Mouse (Mus musculus) heart, postnatal 0 days (tissue): ENCODE results near the gene Lpp. TPM values are rescaled to one million over a fixed set of nuclear protein-coding genes. Genes with fewer than 3 reads are reported as not detected.

ENCODE experiments used
- ATAC-seq: fragments of 200-750 bp; cut with Nextera tagmentation; 2 replicates; pipeline ENCODE4 v1.8.0; 2017; ENCODE audit warnings: low read depth, moderate number of reproducible peaks, moderate library complexity; ENCODE audit not compliant: insufficient read depth
- DNase-seq: peaks from one replicate; pipeline ENCODE4 v3.0.0-alpha.2; 2016; ENCODE audit warnings: low spot score
- H3K27ac ChIP-seq: fragments of 300-500 bp; sonication (generic); 2 replicates; pipeline ENCODE4 v1.5.1; 2014; ENCODE audit warnings: low read depth, mild to moderate bottlenecking
- H3K27me3 ChIP-seq: fragments of 300-500 bp; sonication (generic); 2 replicates; pipeline ENCODE4 v1.6.1; 2014; ENCODE audit warnings: low read length, mixed read lengths; ENCODE audit not compliant: control insufficient read depth, insufficient read depth
- H3K36me3 ChIP-seq: fragments of 300-500 bp; sonication (generic); replicated peaks from 2 replicates; pipeline ENCODE4 v1.6.1; 2014; ENCODE audit warnings: low read length, mixed read lengths; ENCODE audit not compliant: control insufficient read depth, insufficient read depth
- H3K4me1 ChIP-seq: fragments of 300-500 bp; sonication (generic); 2 replicates; pipeline ENCODE4 v1.6.1; 2014; ENCODE audit warnings: antibody characterized with exemption; ENCODE audit not compliant: control insufficient read depth, insufficient read depth
- H3K4me2 ChIP-seq: fragments of 300-500 bp; sonication (generic); 2 replicates; pipeline ENCODE4 v1.6.1; 2014; ENCODE audit warnings: low read depth, mild to moderate bottlenecking, low read length, moderate library complexity
- H3K4me3 ChIP-seq: fragments of 300-500 bp; sonication (generic); 2 replicates; pipeline ENCODE4 v1.5.1; 2014; ENCODE audit warnings: low read depth, low read length
- H3K9ac ChIP-seq: fragments of 300-500 bp; sonication (generic); replicated peaks from 2 replicates; pipeline ENCODE4 v1.6.1; 2014; ENCODE audit warnings: low read depth, low read length, mixed read lengths
- H3K9me3 ChIP-seq: fragments of 300-500 bp; sonication (generic); replicated peaks from 2 replicates; pipeline ENCODE4 v1.6.1; 2016; ENCODE audit warnings: low read length; ENCODE audit not compliant: control insufficient read depth
- CTCF ChIP-seq: IDR thresholded peaks from 2 replicates; pipeline ENCODE4 v1.5.1; 2016; ENCODE audit warnings: antibody characterized with exemption, control low read depth, low read depth
- EP300 ChIP-seq: IDR thresholded peaks from 2 replicates; pipeline ENCODE4 v1.6.1; 2016; ENCODE audit warnings: antibody characterized with exemption, low read depth
- WGBS: fragments of 180-500 bp; shearing (Covaris S2); extraction: QIAGEN DNeasy Blood & Tissue Kit; methylation state at CpG from one replicate; pipeline ENCODE4 v1.1.7; 2014; 5-methylcytosine and 5-hydroxymethylcytosine counted together
- polyA plus RNA-seq: library from polyadenylated mRNA; unstranded; fragments of >200 nt; fragmentation: Nextera tagmentation; extraction: Ambion mirVana; gene quantifications from 2 replicates; pipeline ENCODE4 v1.2.1, GENCODE M21; 2015
- total RNA-seq: library from RNA; depleted of rRNA; stranded (reverse); fragments of >200 nt; gene quantifications from 2 replicates; pipeline ENCODE4 v1.2.3, GENCODE M21; 2014; ENCODE audit warnings: low replicate concordance

Gene Lpp
- total and polyA plus RNA-seq, 2 experiments from 2014 or later, result 32.1 to 77.4 TPM

DNA sequence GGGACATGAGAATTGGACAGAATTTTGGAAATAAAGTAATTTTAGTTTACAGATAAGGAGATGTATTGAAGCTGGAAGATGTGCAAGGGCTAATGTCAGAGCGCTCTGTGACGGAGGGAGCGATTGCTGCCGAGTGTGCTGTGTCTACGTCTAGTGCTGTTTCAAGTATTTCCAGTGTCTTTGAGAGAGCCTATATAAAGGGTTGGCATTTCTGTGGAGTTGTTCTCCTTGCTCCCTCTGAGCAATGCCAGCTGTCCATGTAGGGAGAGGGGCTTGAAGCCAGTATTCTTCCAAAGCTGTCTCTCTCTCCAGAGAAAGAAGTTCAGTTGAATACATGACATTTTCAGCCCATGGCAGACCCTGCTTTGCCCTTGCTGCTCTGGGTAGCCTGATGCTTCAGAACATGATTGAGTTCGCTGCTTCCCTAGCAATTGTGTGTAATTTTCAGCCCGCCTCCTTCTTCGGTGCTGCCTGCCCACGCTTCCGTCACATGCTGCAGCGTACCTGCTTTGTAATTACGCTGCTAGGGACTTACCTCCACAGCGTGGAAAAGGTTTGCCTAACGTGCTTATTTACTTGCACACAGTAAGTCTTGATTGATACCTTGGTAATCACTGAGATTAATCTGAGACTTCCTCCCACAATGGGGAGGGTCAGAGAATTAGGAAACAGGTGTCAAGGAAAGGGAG is 207.1 kb downstream of the Lpp start:
- DNase-seq, result no peak

DNA sequence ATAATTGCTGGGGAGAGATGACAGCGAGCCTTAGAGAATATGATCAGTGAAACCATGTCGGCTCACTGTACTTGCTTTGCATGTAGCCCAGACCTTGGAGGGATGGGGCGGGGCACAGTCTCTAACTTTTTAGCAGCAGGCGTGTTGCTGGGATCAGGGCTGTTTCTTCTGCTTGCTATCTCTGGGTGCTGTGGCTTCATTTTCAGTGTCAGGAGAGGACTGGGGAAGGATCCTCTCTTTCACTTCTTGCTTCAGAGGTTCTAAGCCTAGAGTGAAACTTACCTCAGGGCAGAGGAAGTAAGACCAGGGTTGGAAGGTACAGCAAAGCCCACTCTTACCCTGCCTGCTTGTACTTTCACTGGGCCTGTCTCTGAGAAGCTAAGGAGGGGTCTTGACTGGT is 210.0 kb downstream of the Lpp start:
- no peak overlapping the region for H3K9ac ChIP-seq
- DNase-seq (no peak), ATAC-seq (no peak)
- H3K4me2 ChIP-seq, result no peak overlapping the region
- peaks cover 10% of the 10 kb centered on the region for H3K36me3 ChIP-seq
- no peak for TF ChIP-seq EP300
- TF ChIP-seq CTCF, result no peak
- H3K27me3 ChIP-seq, result no peaks in the 10 kb centered on the region
- H3K4me1 ChIP-seq, result 0 out of 2 replicates have a peak, but pooled peaks cover 12% of the 10 kb centered on the region
- H3K27ac ChIP-seq, result no peak overlapping the region
- WGBS, result 81% methylated on average over 4 of the region's 4 CpGs
- no peak overlapping the region for H3K4me3 ChIP-seq
- H3K9me3 ChIP-seq, result no peaks in the 10 kb centered on the region

More for the DNA sequence above, 207.1 kb downstream of the Lpp start:
- Histone ChIP-seq H3K4me2 (no peak overlapping the region), H3K27me3 (no peaks in the 10 kb centered on the region), H3K27ac (no peak overlapping the region), H3K9ac (no peak overlapping the region), H3K4me3 (no peak overlapping the region), H3K36me3 (no peaks in the 10 kb centered on the region; the same call in 1 of the 2 replicates), H3K4me1 (0 out of 2 replicates have a peak, but pooled peaks cover 12% of the 10 kb centered on the region), H3K9me3 (no peaks in the 10 kb centered on the region)
- TF ChIP-seq EP300 (no peak), CTCF (no peak)
- 78% methylated on average over 14 of the region's 14 CpGs for WGBS
- no peak for ATAC-seq

DNA sequence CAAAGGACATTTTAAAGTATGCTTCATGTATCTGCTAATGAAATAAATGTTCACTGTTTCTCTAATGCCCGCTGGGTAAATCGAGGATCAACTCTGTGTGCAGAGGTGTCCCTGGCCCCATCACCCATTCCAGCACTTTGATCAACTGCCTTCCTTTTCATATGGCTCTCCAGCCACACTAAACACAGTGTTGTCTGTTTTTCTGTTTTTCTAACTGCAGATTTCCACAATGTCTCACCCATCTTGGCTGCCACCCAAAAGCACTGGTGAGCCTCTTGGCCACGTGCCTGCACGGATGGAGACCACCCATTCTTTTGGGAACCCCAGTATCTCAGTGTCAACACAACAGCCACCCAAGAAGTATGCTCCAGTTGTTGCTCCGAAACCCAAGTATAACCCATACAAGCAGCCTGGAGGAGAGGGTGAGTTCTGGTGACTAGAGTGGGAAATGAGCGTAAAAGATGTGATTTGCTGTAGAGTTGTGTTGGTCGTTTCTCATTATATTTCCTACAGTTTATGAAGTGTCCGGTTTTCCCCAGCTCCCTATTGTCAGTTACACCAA is 214.7 kb downstream of the Lpp start:
- Histone ChIP-seq H3K36me3 (peaks cover 19% of the 10 kb centered on the region), H3K9me3 (no peaks in the 10 kb centered on the region), H3K27ac (no peak overlapping the region), H3K9ac (no peak overlapping the region), H3K4me1 (no peaks in the 10 kb centered on the region), H3K4me2 (no peak overlapping the region), H3K4me3 (no peak overlapping the region), H3K27me3 (no peaks in the 10 kb centered on the region)
- TF ChIP-seq EP300 (no peak), CTCF (no peak)
- WGBS, result 73% methylated on average over 8 of the region's 8 CpGs
- ATAC-seq (no peak), DNase-seq (no peak)

DNA sequence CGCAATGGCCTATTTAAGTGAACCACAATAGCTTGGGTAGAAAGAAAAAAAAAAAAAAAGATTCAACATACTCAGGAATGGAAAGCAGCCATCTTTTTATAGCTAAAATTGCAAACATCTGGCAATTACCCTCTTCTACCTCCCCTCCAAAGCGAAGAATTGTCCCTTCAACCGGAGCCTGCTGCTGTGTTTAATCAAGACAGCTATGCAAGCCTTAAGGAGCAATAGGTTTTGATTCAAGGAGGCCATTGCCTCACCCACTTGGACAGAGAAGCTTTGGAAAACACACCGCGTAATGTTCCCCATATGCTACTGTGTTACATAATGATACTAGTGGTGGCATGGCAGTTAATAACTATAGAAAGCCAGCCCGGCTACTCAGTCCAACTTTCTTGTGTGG is 226.2 kb downstream of the Lpp start:
- TF ChIP-seq CTCF, result no peak
- no peak for TF ChIP-seq EP300

DNA sequence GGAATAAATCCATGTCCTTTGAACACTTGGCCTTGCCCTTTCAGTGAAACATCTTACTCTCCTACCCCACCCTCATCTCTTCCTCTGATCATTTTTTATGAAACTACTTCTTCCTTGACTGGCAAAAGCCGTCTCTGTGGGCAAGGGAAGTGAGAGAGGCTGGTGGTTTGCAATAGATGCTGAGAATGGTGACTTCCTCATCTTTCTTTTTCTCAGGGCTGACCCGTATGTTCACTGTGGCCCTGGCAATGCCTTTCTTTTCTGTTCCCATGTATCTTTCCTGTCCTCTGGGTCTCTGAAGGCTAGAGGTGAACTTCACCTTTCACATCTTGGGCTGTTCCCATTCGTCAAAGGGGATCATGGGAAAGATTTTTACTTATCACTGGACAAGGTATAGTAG is 226.7 kb downstream of the Lpp start:
- no peak overlapping the region for H3K9ac ChIP-seq
- 86% methylated on average over 3 of the region's 3 CpGs for WGBS
- no peak for ATAC-seq
- no peaks in the 10 kb centered on the region for H3K27me3 ChIP-seq
- no peak overlapping the region for H3K27ac ChIP-seq
- 0 out of 2 replicates have a peak, but pooled peaks cover 5% of the 10 kb centered on the region for H3K4me1 ChIP-seq
- no peak overlapping the region for H3K4me2 ChIP-seq
- H3K36me3 ChIP-seq, result no peaks in the 10 kb centered on the region
- no peak for TF ChIP-seq EP300
- no peaks in the 10 kb centered on the region for H3K9me3 ChIP-seq
- DNase-seq, result no peak
- H3K4me3 ChIP-seq, result no peak overlapping the region

More for the DNA sequence above, 226.2 kb downstream of the Lpp start:
- ATAC-seq, result no peak
- WGBS, result 94% methylated on average over 6 of the region's 6 CpGs
- H3K36me3 ChIP-seq, result no peaks in the 10 kb centered on the region
- DNase-seq, result no peak
- H3K9ac ChIP-seq, result no peak overlapping the region
- no peak overlapping the region for H3K4me2 ChIP-seq
- H3K9me3 ChIP-seq, result no peaks in the 10 kb centered on the region
- 0 out of 2 replicates have a peak, but pooled peaks cover 5% of the 10 kb centered on the region for H3K4me1 ChIP-seq
- no peaks in the 10 kb centered on the region for H3K27me3 ChIP-seq
- H3K27ac ChIP-seq, result no peak overlapping the region
- H3K4me3 ChIP-seq, result no peak overlapping the region
